Mouse (Mus musculus) embryonic facial prominence, embryonic 11.5 days (tissue): ENCODE data around the gene Nodal. TPM values are rescaled to one million over a fixed set of nuclear protein-coding genes. Genes with fewer than 3 reads are reported as not detected.

Experiments used
- polyA plus RNA-seq: library from polyadenylated mRNA; unstranded; fragments of >200 nt; fragmentation: Nextera tagmentation; extraction: Ambion mirVana; gene quantifications from 2 replicates; pipeline ENCODE4 v1.2.1, GENCODE M21; 2014

Gene Nodal
- polyA plus RNA-seq, 1 experiment from 2014 or later, result 0.20 TPM

Other genes with a start within 250 kb of the Nodal start
- gene Tbata, start 246.0 kb upstream of the Nodal start, polyA plus RNA-seq, result not detected in 2 replicates
- 0.27 and 0.64 TPM in 2 replicates for gene Adamts14, start 144.5 kb upstream of the Nodal start, polyA plus RNA-seq
- not detected in 2 replicates for gene Prf1, start 120.1 kb upstream of the Nodal start, polyA plus RNA-seq
- 15.1 and 16.1 TPM in 2 replicates for gene Pald1, start 34.4 kb upstream of the Nodal start, polyA plus RNA-seq
- gene Eif4ebp2, start 34.7 kb downstream of the Nodal start, polyA plus RNA-seq, result 27.8 and 35.2 TPM in 2 replicates
- gene Lrrc20, start 57.8 kb downstream of the Nodal start, polyA plus RNA-seq, result 11.1 and 11.6 TPM in 2 replicates
- gene Npffr1, start 177.5 kb downstream of the Nodal start, polyA plus RNA-seq, result 0.06 and 0.11 TPM in 2 replicates
- 312 and 320 TPM in 2 replicates for gene Ppa1, start 230.6 kb downstream of the Nodal start, polyA plus RNA-seq